Mouse (Mus musculus): ENCODE data around the gene Fosb.

Fosb gene

DNA sequence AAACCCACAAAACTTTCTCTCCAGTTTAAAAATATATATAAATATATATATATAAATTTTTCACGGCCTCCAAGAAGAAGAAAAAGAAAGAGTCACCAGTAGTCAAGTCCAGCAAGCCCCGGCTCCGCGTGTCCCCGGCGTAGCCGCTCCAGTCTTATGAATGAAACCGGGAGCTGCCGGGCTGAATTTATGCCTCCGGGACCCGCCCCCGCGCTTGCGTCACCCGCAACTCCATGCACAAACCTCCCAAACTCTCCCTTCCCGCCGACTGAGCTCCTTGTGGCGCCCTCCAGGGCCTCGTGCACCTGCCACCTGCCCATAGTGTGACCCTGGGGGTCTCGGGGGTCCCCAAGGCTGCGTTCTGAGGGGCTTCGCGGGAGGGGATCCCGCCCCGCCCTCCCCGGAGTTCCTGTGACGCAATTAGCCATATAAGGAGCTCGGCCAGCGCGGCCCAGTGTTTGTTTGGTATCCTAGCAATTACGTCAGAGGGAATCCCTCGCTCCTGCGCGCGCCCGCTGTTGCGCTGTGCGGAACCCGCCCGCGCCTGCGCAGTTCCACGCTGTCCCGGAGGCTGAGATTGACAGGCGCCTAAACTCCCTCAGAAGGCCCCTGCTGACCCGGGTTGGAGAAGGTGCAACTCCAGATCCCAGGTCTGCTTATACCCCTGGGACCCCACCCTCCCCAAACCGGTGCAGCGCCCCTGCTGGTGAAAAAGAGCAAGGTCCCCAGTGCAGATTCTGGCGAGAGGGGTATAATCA lies at the start of gene Fosb:
TSS of gene Fosb (minus strand) at position 168 of the 758 bp plus-strand sequence.
- DNase-seq (ENCODE audit: low read depth, low spot score): peak; percentile 90

DNA sequence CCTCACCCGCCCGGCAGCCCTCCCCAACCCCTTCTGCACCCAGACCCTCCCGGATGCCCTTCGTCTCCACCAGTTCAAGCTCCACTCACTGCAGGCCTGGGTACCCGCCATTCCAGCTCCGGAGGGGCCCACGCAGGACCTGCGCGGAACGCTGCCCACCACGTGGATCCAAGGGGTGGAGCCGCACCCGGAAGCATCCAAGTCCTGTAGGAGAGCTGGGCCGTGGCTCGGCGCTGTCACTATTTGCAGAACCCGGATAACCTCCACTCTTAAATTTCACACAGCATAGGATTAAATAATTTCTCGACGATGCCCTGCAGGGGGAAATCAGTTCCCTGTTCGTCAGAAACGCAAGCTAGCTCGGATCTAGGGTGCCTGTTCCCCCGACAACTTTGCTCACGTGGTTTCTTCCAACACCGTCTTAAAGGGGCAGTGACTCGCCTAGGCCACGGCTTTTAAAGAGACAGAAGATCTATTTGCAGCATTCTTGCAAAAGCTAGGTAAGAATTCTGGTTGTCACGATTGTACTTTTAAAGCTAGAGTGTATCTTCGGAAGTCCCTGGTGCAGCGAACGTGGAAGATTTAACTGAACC lies 49.5 kb upstream of the Fosb start, which contains the start of the genes Cd3eap and Ppp1r13l:
TSS of gene Cd3eap (minus strand) at position 185 of the 593 bp plus-strand sequence.
TSS of gene Ppp1r13l (plus strand) at position 451 of the 593 bp plus-strand sequence.
- peak; percentile 84 for DNase-seq (ENCODE audit: low read depth, low spot score)

DNA sequence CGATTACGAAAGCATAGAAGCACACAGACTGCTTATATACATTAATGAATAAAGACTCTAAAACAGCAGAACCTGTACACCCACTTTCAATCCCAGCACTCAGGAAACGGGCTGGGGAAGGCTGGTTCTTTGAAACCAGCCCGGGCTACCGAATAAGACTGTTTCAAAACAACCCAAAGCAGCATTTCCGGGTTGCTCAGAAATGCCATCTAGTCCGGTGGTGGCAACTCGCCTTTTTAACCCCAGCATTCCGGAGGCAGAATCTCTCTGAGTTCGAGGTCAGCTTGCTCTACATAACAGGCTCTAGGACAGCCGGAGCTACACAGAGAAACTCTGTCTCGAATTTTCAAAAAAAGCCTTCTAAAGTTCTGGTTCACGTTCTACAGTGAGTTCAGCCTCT lies 48.8 kb upstream of the Fosb start:
- DNase-seq (ENCODE audit: low read depth, low spot score): peak; percentile 40

DNA sequence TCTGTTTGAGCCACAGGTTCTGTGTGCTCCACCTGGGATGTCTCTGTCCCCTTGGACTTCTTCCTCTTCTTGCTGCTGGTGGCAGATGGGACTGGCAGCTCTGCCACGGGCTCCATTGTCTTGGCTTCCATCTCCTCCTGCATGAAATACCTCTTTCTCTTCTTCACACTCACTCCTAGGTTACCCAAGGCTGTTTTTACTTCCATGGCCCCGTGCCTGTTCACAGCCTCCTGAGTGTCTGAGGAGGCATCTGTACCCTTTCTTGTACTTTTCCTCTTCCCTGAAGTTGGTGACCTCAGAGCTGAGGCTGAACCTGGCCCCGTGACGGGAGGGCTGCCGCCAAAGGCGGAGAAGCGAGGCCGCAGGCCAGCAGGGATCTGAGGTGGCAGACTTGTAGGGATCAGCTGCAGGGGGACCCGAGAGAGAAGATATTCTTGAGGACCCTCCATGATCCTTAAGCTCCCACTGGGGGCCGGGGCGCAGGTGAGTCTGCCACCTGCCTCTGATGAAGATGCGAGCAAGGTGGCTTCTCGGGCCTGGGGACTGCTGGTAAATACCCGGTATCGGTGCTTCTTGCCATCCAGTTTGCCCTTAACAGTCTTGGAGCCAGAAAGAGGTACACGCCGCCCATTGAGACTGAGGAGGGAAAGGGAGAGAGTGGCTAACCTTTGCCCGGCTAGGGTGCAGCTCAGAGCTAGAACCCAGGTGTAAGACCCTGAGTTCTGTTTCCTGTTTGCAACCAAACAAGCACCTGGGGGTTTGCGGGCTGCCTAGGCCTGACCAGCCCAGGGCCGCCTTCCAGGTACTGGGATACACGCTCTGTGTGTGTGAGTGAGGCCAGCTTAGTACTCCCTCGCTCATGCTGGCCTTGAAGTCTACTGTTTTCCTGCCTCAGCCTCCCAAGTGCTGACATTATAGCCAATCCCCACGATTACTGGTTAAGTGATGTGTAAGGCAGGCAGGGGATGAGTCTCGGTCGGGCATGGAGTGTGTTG lies 47.8 kb upstream of the Fosb start:
- DNase-seq (ENCODE audit: low read depth, low spot score): no peak

DNA sequence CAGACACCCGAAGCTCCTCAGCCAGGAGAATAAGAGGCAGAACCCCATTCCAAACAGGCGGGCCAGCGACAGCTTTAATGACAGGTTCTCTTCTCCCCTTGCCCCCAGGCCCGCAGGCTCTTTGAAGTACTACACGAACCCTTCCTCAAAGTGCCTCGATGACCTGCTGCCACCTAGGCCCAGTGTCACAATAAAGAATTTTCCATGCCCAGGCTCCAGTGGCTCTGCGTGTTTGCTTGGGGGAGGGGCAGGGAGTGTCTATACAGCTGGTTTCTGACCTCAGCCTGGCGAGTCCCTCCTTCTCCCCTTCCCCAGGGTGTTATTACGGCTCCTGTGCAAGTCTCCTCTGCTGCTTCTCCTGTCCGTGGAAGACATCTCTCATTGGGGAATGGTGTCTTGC lies 46.5 kb upstream of the Fosb start:
- DNase-seq (ENCODE audit: low read depth, low spot score): no peak

DNA sequence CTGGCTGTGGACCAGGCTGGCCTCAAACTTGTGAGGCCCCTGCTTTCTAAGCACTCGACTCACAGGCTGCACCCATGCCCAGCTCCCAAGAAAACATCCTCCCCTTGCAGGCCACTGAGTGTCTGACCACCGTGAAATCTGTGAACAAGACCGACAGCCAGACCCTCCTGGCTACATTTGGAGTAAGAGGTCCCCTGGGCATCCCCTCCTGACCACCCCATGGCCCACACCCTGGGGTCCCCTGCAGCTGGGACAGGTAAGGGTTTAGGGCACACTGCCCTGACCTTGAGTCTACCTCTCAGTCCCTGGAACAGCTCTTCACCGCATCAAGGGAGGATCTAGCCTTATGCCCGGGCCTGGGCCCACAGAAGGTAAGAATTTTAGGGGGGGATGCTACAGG lies 45.1 kb upstream of the Fosb start:
- no peak for DNase-seq (ENCODE audit: low read depth, low spot score)

DNA sequence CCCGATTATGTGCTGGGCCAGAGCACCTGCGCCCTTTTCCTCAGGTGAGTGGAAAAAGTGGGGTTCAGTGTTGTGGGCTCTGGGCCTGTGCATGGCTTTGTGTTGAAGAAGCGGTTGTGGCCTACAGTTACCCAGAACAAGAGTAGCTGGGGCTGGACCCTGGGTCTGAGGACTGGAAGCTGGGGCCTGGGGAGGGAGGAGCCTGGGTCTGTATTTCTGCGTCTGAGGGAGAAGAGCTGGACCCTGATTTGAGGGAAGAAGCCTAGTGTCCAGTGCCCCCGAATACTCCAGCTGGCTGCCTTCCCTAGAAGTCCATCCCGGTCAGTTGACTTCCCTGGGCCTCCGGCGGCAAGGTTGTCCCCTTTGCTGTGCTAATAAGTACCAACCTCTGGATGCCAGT lies 40.4 kb upstream of the Fosb start:
- DNase-seq (ENCODE audit: low read depth, low spot score): no peak

DNA sequence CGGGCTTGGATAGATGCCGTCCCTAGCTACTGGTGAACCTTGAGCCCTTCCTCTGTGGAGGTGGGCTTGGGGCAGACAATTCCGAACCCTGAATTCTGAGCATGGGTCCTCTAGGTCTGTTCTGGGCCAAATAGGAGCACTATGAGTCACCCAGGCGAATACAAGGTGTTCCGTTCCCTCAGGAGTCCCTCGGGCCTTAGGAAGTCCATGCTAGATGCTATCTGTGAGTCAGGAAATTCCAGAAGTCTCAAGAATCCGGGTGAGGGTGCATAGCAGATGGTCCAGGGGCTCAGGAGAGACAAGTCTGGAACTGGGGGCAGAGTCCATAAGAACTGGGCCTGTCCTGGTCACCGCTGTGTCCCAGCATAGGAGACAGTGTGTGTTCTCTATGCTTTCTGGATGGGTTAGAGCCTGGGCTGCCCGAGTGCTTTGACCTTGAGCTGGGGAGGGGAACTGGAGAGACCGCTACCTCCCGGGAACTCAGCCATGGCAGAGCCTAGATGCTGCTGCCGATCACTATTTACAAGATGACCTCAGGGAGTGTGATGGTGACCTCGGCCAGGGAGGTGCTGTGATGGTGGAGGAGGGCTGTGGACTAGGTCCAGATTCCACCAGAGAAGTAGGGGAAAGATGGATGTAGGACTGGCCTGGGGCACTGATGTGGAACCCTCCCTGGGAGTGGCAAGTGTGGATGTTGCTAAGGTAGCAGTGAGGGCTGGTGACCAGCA lies 39.5 kb upstream of the Fosb start:
- peak; percentile 60 for DNase-seq (ENCODE audit: low read depth, low spot score)

DNA sequence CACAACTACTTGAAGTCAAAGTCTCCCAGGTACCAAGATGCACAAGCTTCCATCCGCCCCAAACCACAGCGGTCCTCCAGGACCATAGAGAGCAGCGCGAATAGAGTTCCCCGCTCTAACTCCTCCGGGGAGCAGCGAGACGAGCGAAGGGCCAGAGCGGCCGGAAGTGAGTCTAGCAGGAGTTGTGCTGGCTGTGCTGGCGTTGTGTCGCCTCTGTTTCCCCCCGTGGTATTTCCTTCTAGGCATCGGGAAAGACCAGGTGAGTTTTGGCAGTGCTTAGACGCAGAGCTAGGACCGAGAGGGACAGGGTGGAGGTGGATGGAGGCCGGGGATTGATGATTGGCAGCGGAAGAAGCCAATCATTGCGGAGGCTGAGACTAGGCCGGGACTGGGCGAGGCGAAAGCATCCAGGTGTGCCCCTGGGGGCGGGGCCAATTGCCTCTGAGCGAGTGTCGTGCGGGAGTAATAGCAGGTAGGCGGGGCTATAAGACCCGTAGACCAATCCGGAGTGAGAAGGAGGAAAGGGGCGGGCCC lies 35.2 kb upstream of the Fosb start:
- peak; percentile 97 for DNase-seq (ENCODE audit: low read depth, low spot score)

DNA sequence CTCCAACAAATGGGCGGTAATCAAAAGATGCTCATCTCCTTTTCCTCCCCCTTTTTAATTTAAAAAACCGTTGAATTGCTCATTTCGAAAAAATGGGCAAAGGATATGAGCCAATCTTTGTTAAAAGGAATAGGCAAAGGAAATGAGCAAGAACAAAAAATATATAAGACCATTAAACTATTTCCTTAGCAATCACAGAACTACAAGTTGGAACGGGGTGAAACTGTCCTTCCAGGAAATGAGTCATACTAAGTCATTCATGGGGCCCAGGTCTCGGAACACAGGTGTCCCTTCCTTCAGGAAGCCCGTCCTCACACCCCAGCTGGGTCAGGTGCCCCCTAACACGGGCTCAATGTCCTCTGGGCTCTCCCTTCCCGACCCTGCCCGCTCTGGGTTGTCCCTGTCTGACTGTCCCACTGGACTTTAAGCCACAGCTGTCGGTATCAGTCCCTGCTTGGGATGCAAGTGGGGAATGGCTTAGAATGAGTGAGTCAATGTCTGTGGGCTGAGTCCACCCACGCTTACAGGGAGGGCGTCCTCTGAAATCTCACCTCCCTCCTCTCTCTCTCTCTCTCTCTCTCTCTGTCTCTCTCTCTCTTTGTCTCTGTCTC lies 34.5 kb upstream of the Fosb start, which contains the start of gene Ercc1:
TSS of gene Ercc1 (plus strand) at position 542 of the 611 bp plus-strand sequence.
- peak; percentile 48 for DNase-seq (ENCODE audit: low read depth, low spot score)

DNA sequence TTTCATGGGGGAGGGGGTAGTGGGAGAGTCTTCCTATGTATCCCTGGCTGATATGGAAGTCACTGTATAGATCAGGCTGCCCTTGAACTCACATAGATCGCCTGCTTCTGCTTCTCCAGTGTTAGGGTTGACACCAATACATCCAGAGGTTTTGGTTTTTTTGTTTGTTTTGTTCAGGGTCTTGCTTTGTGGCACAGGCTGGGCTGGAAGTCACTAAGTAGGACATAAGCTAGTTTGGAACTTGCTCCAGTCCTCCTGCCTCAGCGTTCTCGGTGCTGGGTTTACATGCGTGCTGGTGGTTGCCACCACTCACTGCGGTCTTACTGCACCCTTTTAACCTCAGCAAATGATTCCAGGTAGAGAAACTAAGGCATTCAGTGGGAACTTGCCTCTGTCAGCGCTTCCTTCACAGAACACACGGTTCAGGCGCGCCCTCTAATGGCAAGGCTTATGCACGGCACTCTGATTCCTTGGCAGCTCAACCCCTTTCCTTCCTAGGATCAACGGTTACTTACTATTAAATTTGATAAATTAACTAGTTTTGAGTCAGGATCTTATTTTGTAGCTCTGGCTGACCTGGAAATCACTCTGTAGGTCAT lies 33.5 kb upstream of the Fosb start:
- peak; percentile 88 for DNase-seq (ENCODE audit: low read depth, low spot score)

DNA sequence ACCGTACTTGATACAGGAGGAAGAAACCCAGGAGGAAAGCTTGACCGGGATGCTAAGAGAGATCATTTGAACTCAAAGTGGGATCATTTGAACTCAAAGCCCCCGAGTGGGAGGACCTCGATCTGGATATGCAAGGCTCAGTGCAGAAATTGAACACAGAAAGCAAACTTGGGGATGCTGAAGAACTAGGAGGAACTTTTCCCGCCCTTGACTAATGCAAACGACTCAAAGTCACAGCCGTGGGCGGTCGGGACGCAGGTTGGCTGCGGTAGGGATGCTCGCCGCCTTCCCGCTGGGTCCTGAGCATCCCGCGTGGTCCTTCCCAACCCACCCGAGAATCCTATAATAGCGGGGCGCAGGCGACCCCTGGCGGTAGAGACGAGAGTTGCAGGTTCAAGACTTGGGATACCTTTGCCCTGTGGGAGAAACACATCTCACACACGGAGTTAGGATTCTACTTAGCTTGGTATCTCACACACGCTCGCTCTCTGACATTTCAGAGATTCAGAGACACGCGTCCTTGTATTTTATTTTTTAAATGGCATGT lies 32.7 kb upstream of the Fosb start:
- DNase-seq (ENCODE audit: low read depth, low spot score): peak; percentile 82

DNA sequence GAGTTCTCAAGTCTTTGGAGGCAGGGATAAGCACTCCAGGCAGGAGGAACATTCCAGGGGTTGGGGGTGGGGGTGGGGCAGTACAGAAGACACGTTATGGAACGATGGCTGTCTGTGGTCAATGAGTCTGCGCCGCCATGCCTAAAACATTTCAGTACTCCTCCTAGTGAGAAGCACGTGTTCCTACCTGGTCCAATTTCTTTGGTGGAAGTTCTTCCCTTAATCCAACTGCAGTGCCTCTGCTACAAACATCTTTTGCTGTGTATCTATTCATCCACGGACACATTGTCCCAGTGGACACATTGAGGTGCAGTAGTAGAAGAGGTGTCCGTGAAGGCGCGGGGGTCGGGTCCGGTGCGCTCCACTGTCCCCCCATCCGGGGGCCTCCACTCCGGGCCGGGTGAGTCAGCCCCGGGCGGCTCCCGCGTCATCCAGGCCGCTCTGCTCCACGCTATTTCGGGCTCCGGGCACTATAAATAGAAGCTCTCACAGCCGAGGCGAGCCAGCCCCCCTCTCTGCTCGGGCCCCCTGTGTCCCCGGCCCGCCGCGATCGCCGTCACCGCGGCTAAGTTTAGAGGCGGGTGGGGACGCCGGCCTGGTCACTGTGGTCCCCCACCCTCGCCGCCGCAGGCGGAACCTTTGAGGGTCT lies 32.0 kb upstream of the Fosb start:
- DNase-seq (ENCODE audit: low read depth, low spot score): peak; percentile 37

DNA sequence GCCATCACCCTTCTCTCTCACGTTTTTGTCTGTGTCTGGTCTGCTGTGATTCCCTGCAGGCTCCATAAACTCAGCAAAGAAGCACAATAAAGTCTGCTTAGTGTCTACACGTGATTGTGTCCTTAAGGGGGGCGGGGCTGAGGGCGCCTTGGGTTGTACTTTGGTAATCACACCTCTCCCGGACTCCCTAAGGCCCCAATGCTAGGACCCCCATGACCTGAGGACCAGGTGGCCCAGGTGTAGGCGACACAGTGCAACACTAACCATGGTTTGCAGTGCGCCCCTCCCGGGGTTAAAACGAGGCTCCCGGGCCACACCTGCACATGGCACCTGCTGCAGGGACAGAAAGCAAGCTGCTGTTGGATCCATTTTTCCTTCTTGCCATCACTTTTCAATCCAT lies 31.4 kb upstream of the Fosb start:
- no peak for DNase-seq (ENCODE audit: low read depth, low spot score)

DNA sequence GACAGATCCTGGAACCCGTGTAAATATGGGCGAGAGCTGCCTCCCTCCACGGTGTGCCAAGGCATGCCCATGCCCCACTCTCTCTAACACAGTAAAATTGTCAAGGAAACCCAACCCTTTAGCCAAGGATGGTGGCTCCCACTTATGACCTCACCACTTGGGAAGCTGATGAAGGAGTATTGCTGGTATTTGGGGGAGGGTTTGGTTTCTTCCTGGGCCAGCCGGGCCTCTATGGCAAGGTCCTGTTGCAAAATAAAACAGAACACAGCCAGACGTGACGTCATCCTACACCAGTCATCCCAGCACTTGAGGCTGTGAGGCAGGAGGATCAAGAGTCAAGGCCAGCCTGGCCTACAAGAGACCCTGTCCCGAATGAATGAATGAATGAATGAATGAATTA lies 28.7 kb upstream of the Fosb start:
- DNase-seq (ENCODE audit: low read depth, low spot score): peak; percentile 64

DNA sequence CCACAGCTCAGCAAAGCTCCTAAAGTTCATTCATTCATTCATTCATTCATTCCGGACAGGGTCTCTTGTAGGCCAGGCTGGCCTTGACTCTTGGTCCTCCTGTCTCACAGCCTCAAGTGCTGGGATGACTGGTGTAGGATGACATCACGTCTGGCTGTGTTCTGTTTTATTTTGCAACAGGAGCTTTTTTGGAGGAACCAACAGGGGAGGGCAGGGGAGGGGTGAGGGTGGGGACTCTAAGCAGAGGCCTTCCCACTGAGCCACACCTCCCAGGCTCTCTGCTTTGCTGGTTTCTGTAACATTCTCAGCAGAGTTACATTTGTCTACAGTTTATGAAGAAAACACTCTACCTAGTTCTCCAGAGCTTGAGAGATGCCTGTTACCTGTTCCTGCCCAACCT lies 28.2 kb upstream of the Fosb start:
- DNase-seq (ENCODE audit: low read depth, low spot score): peak; percentile 65

DNA sequence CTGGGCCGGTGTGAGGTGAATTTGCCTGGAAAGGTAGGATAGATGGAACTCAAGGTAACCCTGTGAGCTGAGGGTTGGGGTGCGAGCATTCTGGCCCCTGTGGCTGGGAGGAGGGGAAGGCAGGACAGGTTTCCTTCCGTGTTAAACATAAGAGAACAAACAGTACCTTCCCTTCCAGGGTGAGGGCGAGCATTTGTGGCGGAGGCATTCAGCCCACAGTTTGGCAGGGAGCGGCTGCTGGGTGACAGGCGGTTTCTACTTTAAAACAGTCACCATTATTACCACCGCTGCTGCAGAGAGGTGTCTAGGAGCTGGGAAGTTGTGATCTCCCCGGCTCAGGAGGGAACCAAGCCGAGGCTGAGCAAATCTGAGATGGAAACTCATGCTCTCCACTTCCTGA lies 27.3 kb upstream of the Fosb start:
- no peak for DNase-seq (ENCODE audit: low read depth, low spot score)

DNA sequence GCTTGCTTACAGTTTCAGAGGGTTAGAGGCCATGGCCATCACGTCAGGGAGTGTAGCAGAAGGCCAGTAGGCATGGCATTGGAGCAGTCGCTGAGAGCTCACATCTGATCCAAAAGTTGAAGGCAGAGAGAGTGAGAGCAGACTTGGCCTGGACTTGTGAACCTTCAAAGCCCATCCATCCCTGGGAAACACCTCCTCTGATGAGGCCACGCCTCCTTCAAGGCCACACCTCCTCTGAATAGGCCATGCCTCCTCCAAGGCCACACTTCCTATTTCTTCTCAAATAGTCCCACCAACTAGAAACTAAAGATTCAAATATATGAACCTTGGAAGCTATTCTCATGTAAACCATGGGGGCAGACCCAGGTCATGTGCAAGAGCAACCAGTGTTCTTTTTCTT lies 25.7 kb upstream of the Fosb start:
- peak; percentile 54 for DNase-seq (ENCODE audit: low read depth, low spot score)

DNA sequence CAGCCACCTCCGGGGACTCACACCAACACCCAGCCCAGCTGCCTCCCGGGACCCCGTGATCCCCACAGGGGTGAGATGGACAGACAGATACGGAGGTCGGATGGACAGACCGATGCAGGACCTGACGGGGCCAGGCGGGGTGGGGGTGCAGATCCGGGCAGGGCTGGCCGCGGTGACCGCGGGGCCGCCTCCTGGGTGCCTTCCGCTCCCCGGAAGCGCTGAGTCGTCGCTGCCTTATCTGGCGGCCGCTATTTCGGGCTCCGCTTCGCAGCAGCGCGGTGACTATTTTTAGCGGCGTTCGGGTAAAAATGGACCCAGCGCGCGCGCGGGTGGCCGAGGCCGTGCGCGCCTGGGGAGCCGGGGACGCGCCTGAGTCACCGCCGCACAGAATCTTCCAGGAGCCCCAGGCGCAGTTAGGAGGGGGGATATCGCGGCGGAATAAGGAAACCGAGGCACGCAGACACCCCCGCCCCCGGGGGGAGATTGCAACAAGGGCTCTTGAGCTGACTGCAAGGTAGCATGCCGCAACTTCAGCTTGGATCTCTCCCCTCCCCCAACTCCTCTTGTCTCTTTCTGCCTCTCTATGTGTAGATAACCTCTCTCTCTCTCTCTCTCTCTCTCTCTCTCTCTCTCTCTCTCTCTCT lies 23.0 kb upstream of the Fosb start:
- DNase-seq (ENCODE audit: low read depth, low spot score): peak; percentile 67
